Comparison of ENCODE assay signal across 28 mouse cellular contexts in genomic region chr15:32192948-32193347, GRCm38 (mm10). TPM values are rescaled to one million over a fixed set of nuclear protein-coding genes. Genes with fewer than 3 reads are reported as not detected.
DNase-seq lines count a peak whose midpoint lies in the region; ATAC-seq and TF ChIP-seq lines count a peak whose summit lies in the region.
"Had no signal": no experiment of that assay in that cellular context is flagged by ENCODE, and none has a peak within 500 bp of the region (broad histone marks: within the 10 kb centered on the region; RNA-seq: fewer than 3 reads in every experiment).

No protein-coding gene starts in this region.

- DNase-seq in kidney, adult 2 months, result peak; percentile 87
- DNase-seq in kidney, adult 18-20 months, result no peak
- no peak for DNase-seq in stomach, postnatal 0 days (ENCODE audit: low spot score)
- DNase-seq in thymus, postnatal 0 days (ENCODE audit: low spot score), result no peak
- DNase-seq in cerebellum, postnatal 4 days (ENCODE audit: low spot score in 2 of 2), result no peak
- DNase-seq: cerebellum, adult 11 months; cerebellum, adult 9-11 months; heart, adult 11 months; heart, postnatal 10 days; right cerebral cortex, adult 18-20 months; right cerebral cortex, postnatal 4 days; thymus, adult 2 months had no signal

- 20% methylated on average over 1 of the region's 1 CpGs for WGBS in kidney, adult 2 months
- WGBS in stomach, embryonic 15.5 days, result 52% methylated on average over 1 of the region's 1 CpGs
- WGBS in stomach, postnatal 0 days, result 45% methylated on average over 1 of the region's 1 CpGs
- WGBS in kidney, embryonic 16.5 days, result 54% methylated on average over 1 of the region's 1 CpGs
- 21% methylated on average over 1 of the region's 1 CpGs for WGBS in small intestine, adult 2 months

- H3K36me3 ChIP-seq in kidney, adult 2 months (ENCODE audit: control insufficient read depth, insufficient read depth, low read length), result no peaks in the 10 kb centered on the region
- no peaks in the 10 kb centered on the region for H3K36me3 ChIP-seq in stomach, embryonic 15.5 days
- no peaks in the 10 kb centered on the region for H3K36me3 ChIP-seq in stomach, postnatal 0 days (ENCODE audit: control insufficient read depth, insufficient read depth, low read length)
- no peaks in the 10 kb centered on the region for H3K36me3 ChIP-seq in kidney, embryonic 16.5 days (ENCODE audit: insufficient read depth, low read length)
- H3K36me3 ChIP-seq in small intestine, adult 2 months (ENCODE audit: control insufficient read depth, insufficient read depth, low read length), result no peaks in the 10 kb centered on the region
- H3K36me3 ChIP-seq: embryonic facial prominence, embryonic 10.5 days; forebrain, embryonic 15.5 days; heart, embryonic 12.5 days; hindbrain, embryonic 10.5 days; liver, embryonic 15.5 days; midbrain, embryonic 10.5 days had no signal

- H3K4me2 ChIP-seq in stomach, embryonic 15.5 days, result no peak overlapping the region
- H3K4me2 ChIP-seq in stomach, postnatal 0 days (replicated peaks; ENCODE audit: low read depth), result no peak overlapping the region
- no peak overlapping the region for H3K4me2 ChIP-seq in kidney, embryonic 16.5 days (replicated peaks; ENCODE audit: low read depth, low read length)
- H3K4me2 ChIP-seq: forebrain, embryonic 15.5 days; heart, embryonic 12.5 days; liver, embryonic 15.5 days had no signal

- H3K27me3 ChIP-seq in kidney, adult 2 months (replicated peaks; ENCODE audit: control insufficient read depth, insufficient read depth, low read length), result no peaks in the 10 kb centered on the region
- no peaks in the 10 kb centered on the region for H3K27me3 ChIP-seq in stomach, embryonic 15.5 days (replicated peaks)
- no peaks in the 10 kb centered on the region for H3K27me3 ChIP-seq in stomach, postnatal 0 days (ENCODE audit: control insufficient read depth, insufficient read depth, low read length)
- H3K27me3 ChIP-seq in kidney, embryonic 16.5 days (ENCODE audit: insufficient read depth, low read length), result no peaks in the 10 kb centered on the region
- H3K27me3 ChIP-seq in small intestine, adult 2 months (ENCODE audit: control insufficient read depth, insufficient read depth, low read length), result no peaks in the 10 kb centered on the region
- H3K27me3 ChIP-seq: forebrain, embryonic 15.5 days; heart, embryonic 12.5 days; liver, embryonic 15.5 days had no signal

- TF ChIP-seq POLR2A in kidney, adult 2 months (IDR thresholded peaks at IDR 0.05; ENCODE audit: low read depth, low read length), result no peak
- TF ChIP-seq POLR2A in small intestine, adult 2 months (IDR thresholded peaks at IDR 0.05; ENCODE audit: low read depth, low read length), result no peak

- H3K27ac ChIP-seq in kidney, adult 2 months (ENCODE audit: insufficient read depth, low read depth, low read length), result peak overlapping the region; percentile 73
- no peak overlapping the region for H3K27ac ChIP-seq in stomach, embryonic 15.5 days
- no peak overlapping the region for H3K27ac ChIP-seq in stomach, postnatal 0 days (replicated peaks)
- peak overlapping the region; percentile 57; the same call in 1 of the 2 replicates for H3K27ac ChIP-seq in kidney, embryonic 16.5 days (ENCODE audit: low read length)
- H3K27ac ChIP-seq in small intestine, adult 2 months (ENCODE audit: insufficient read depth, low read depth, low read length), result peak overlapping the region; percentile 45; the same call in 1 of the 2 replicates
- H3K27ac ChIP-seq: embryonic facial prominence, embryonic 10.5 days; forebrain, embryonic 15.5 days; hindbrain, embryonic 10.5 days; layer of hippocampus, adult 2 months; liver, embryonic 15.5 days; macrophage; midbrain, embryonic 10.5 days had no signal

- no peak overlapping the region for H3K9ac ChIP-seq in stomach, embryonic 15.5 days
- H3K9ac ChIP-seq in stomach, postnatal 0 days (ENCODE audit: low read length), result no peak overlapping the region
- no peak overlapping the region for H3K9ac ChIP-seq in kidney, embryonic 16.5 days (replicated peaks; ENCODE audit: low read length)
- H3K9ac ChIP-seq: forebrain, embryonic 15.5 days; heart, embryonic 12.5 days; liver, embryonic 15.5 days had no signal

- no peaks in the 10 kb centered on the region for H3K9me3 ChIP-seq in stomach, embryonic 15.5 days
- H3K9me3 ChIP-seq in stomach, postnatal 0 days (ENCODE audit: control insufficient read depth, low read length), result no peaks in the 10 kb centered on the region
- H3K9me3 ChIP-seq in kidney, embryonic 16.5 days (ENCODE audit: low read length), result no peaks in the 10 kb centered on the region
- H3K9me3 ChIP-seq: embryonic facial prominence, embryonic 10.5 days; forebrain, embryonic 15.5 days; heart, embryonic 12.5 days; hindbrain, embryonic 10.5 days; liver, embryonic 15.5 days; midbrain, embryonic 10.5 days had no signal

- no peak overlapping the region for H3K4me3 ChIP-seq in kidney, adult 2 months (ENCODE audit: insufficient read depth, low read depth, low read length)
- no peak overlapping the region for H3K4me3 ChIP-seq in stomach, embryonic 15.5 days (replicated peaks)
- H3K4me3 ChIP-seq in stomach, postnatal 0 days (ENCODE audit: low read depth, low read length), result no peak overlapping the region
- no peak overlapping the region for H3K4me3 ChIP-seq in kidney, embryonic 16.5 days (ENCODE audit: low read length)
- H3K4me3 ChIP-seq in small intestine, adult 2 months (ENCODE audit: low read depth, low read length), result no peak overlapping the region
- H3K4me3 ChIP-seq: embryonic facial prominence, embryonic 10.5 days; forebrain, embryonic 15.5 days; heart, embryonic 12.5 days; hindbrain, embryonic 10.5 days; layer of hippocampus, adult 2 months; liver, embryonic 15.5 days; midbrain, embryonic 10.5 days had no signal

- TF ChIP-seq CTCF in kidney, adult 2 months (conservative IDR thresholded peaks at IDR 0.05; ENCODE audit: insufficient read depth, insufficient read length, low read depth, low read length), result no peak
- no peak for TF ChIP-seq CTCF in stomach, postnatal 0 days (IDR thresholded peaks at IDR 0.05; ENCODE audit: low read depth)
- TF ChIP-seq CTCF in small intestine, adult 2 months (IDR thresholded peaks at IDR 0.05; ENCODE audit: extremely low read depth, insufficient read length, insufficient replicate concordance, low read depth, low read length), result no peak

- TF ChIP-seq EP300 in stomach, postnatal 0 days (optimal IDR thresholded peaks at IDR 0.05), result no peak

- ATAC-seq in stomach, embryonic 15.5 days (ENCODE audit: insufficient read depth, low FRiP score, low read depth), result 0 out of 2 replicates have a peak, but pooled peaks have one; percentile 22
- no peak for ATAC-seq in stomach, postnatal 0 days (ENCODE audit: low FRiP score, low TSS enrichment)
- peak; percentile 78; the same call in 1 of the 2 replicates for ATAC-seq in kidney, embryonic 16.5 days (ENCODE audit: low FRiP score, low TSS enrichment)
- ATAC-seq: CD4-positive, CD25-positive, alpha-beta regulatory T cell, adult 4 months; forebrain, embryonic 15.5 days had no signal

- peaks cover 17% of the 10 kb centered on the region; the same call in 1 of the 2 replicates for H3K4me1 ChIP-seq in kidney, adult 2 months (ENCODE audit: control insufficient read depth, insufficient read depth, low read length)
- no peaks in the 10 kb centered on the region for H3K4me1 ChIP-seq in stomach, embryonic 15.5 days
- no peaks in the 10 kb centered on the region for H3K4me1 ChIP-seq in stomach, postnatal 0 days (replicated peaks; ENCODE audit: control insufficient read depth, insufficient read depth)
- peaks cover 16% of the 10 kb centered on the region for H3K4me1 ChIP-seq in kidney, embryonic 16.5 days (ENCODE audit: insufficient read depth, low read length)
- H3K4me1 ChIP-seq in small intestine, adult 2 months (ENCODE audit: control insufficient read depth, insufficient read depth, insufficient read length, low read length), result peaks cover 15% of the 10 kb centered on the region; the same call in 1 of the 2 replicates
- H3K4me1 ChIP-seq: hindbrain, embryonic 10.5 days; liver, embryonic 15.5 days had no signal

RNA-seq across cellular contexts. Expression of gene Tas2r119, which starts 15.9 kb away (rescaled TPM):
- polyA plus RNA-seq in kidney, adult 2 months (2012; rRNA removed), result not detected in 2 replicates
- polyA plus RNA-seq in stomach, embryonic 15.5 days (2015; fragmentation: Nextera tagmentation; extraction: Ambion mirVana), result not detected in 2 replicates
- polyA plus RNA-seq in stomach, postnatal 0 days (2015; fragmentation: Nextera tagmentation; extraction: Ambion mirVana), result not detected in 2 replicates
- polyA plus RNA-seq in kidney, embryonic 16.5 days (2015; fragmentation: Nextera tagmentation; extraction: Ambion mirVana), result not detected in 2 replicates
- polyA plus RNA-seq in small intestine, adult 2 months (2012; rRNA removed), result not detected in 2 replicates
- polyA plus RNA-seq in thymus, postnatal 0 days (2015; fragmentation: Nextera tagmentation; extraction: Ambion mirVana), result not detected in 2 replicates
- polyA plus RNA-seq: CD4-positive, CD25-positive, alpha-beta regulatory T cell, adult 4 months; cortical plate, adult 2 months; embryonic facial prominence, embryonic 10.5 days; forebrain, embryonic 15.5 days; heart, embryonic 12.5 days; hindbrain, embryonic 10.5 days; liver, embryonic 15.5 days; macrophage; midbrain, embryonic 10.5 days; midbrain, postnatal 0 days; neural tube, embryonic 14.5 days; stomach, embryonic 16.5 days; thymus, adult 2 months had no signal

RNA-seq across cellular contexts. Expression of gene Sema5a, which starts 51.7 kb away (rescaled TPM):
- 11.6 and 12.9 TPM in 2 replicates for polyA plus RNA-seq in kidney, adult 2 months (2012; rRNA removed)
- polyA plus RNA-seq in stomach, embryonic 15.5 days (2015; fragmentation: Nextera tagmentation; extraction: Ambion mirVana), result 17.5 and 18.8 TPM in 2 replicates
- 5.5 and 6.2 TPM in 2 replicates for polyA plus RNA-seq in stomach, postnatal 0 days (2015; fragmentation: Nextera tagmentation; extraction: Ambion mirVana)
- polyA plus RNA-seq in kidney, embryonic 16.5 days (2015; fragmentation: Nextera tagmentation; extraction: Ambion mirVana), result 26.0 and 31.4 TPM in 2 replicates
- 6.5 and 18.7 TPM in 2 replicates for polyA plus RNA-seq in small intestine, adult 2 months (2012; rRNA removed)
- 0.57 and 0.65 TPM in 2 replicates for polyA plus RNA-seq in thymus, postnatal 0 days (2015; fragmentation: Nextera tagmentation; extraction: Ambion mirVana)
- polyA plus RNA-seq: macrophage had no signal

Comparison
In these comparisons a context has a peak if more than half of its experiments do, and no peak if none do; other contexts are left out.
1. H3K27ac ChIP-seq: peak in kidney, adult 2 months (single experiment), kidney, embryonic 16.5 days (single experiment) and small intestine, adult 2 months (single experiment); none in stomach, embryonic 15.5 days (single experiment) and stomach, postnatal 0 days (single experiment).